Mouse (Mus musculus) olfactory bulb, adult 2 months (tissue): ENCODE measurements around the gene Enox1.

ENCODE experiments used
- CTCF ChIP-seq: fragments of 200-500 bp; IDR thresholded peaks from 2 replicates; pipeline ENCODE4 v1.5.1; 2012; ENCODE audit warnings: low read depth, mild to moderate bottlenecking, low read length, moderate library complexity; ENCODE audit not compliant: insufficient read depth
- POLR2A ChIP-seq: fragments of 200-500 bp; IDR thresholded peaks from 2 replicates; pipeline ENCODE4 v1.6.1; 2012; ENCODE audit warnings: mild to moderate bottlenecking, low read depth, low read length, moderate library complexity; ENCODE audit not compliant: insufficient read depth

DNA sequence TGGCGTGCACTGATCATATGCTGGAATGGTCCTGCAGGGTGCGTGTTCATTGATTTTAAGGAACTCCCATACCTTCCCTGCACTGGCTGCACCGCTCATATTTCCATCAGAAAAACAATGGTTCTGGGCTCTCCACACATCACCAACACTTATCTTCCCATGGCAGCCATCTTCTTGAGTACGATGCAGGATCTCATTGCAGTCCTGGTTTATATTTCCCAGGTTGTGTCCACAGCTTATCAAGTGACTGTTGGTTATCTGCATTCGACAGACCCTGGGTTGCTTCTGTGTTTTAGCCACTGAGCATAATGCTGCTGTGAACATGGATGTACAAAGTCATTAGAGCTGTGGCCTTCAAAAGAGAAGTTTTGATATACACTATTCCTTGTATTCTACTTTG is 26.0 kb upstream of the Enox1 start:
- TF ChIP-seq CTCF (no peak), POLR2A (no peak)
